Mouse (Mus musculus): ENCODE measurements at regions not wholly inside any gene's neighbourhood (a gene's known extent, or its start where the extent isn't known, plus 50 kb on each side); places are given as distances from the start of the nearest gene placed in this dataset.
"Not testable (repeated sequence)": the region's sequence is repeated elsewhere in the genome, so short reads cannot be mapped to it uniquely, and the experiment has no call there.

GRCm38 (mm10) chr5:84996657-84997056 lies 579.5 kb upstream of the Epha5 start:
- not testable (repeated sequence) for TF ChIP-seq CTCF (IDR thresholded peaks at IDR 0.05; ENCODE audit: control insufficient read depth, insufficient read depth, insufficient read length); MAX (IDR thresholded peaks at IDR 0.05); FOSL1 (IDR thresholded peaks at IDR 0.05; ENCODE audit: insufficient read depth, low read length, poor library complexity, severe bottlenecking)
- TF ChIP-seq USF1 (IDR thresholded peaks at IDR 0.05; ENCODE audit: low read depth): peak; percentile 67

Measured in C2C12 (cell line).